Mouse (Mus musculus) midbrain, postnatal 0 days (tissue): ENCODE results near the gene Psen2. TPM values are rescaled to one million over a fixed set of nuclear protein-coding genes. Genes with fewer than 3 reads are reported as not detected.

ENCODE experiments used
- ATAC-seq: fragments of 200-750 bp; cut with Nextera tagmentation; 2 replicates; pipeline ENCODE4 v1.8.0; 2017; ENCODE audit warnings: moderate number of reproducible peaks, mild to moderate bottlenecking, moderate TSS enrichment, moderate library complexity; ENCODE audit not compliant: low FRiP score
- DNase-seq: peaks from one replicate; pipeline ENCODE4 v3.0.0-alpha.2; 2015; ENCODE audit warnings: low spot score
- H3K27ac ChIP-seq: fragments of 300-500 bp; sonication (generic); 2 replicates; pipeline ENCODE4 v1.5.1; 2014; ENCODE audit warnings: low read depth, mild to moderate bottlenecking, low read length, mixed read lengths
- H3K27me3 ChIP-seq: fragments of 300-500 bp; sonication (generic); 2 replicates; pipeline ENCODE4 v1.6.1; 2014; ENCODE audit warnings: low read length, control low read depth, mixed read lengths; ENCODE audit not compliant: insufficient read depth
- H3K36me3 ChIP-seq: fragments of 300-500 bp; sonication (generic); 2 replicates; pipeline ENCODE4 v1.6.1; 2014; ENCODE audit warnings: low read length, control low read depth, mixed read lengths; ENCODE audit not compliant: insufficient read depth
- H3K4me1 ChIP-seq: fragments of 300-500 bp; sonication (generic); 2 replicates; pipeline ENCODE4 v1.6.1; 2014; ENCODE audit warnings: mild to moderate bottlenecking, control low read depth, antibody characterized with exemption, low read length, mixed read lengths; ENCODE audit not compliant: insufficient read depth
- H3K4me2 ChIP-seq: fragments of 300-500 bp; sonication (generic); 2 replicates; pipeline ENCODE4 v1.6.1; 2014; ENCODE audit warnings: low read depth, mild to moderate bottlenecking, low read length, mixed read lengths; ENCODE audit not compliant: poor library complexity, severe bottlenecking
- H3K4me3 ChIP-seq: fragments of 300-500 bp; sonication (generic); 2 replicates; pipeline ENCODE4 v1.5.1; 2014; ENCODE audit warnings: low read depth, mild to moderate bottlenecking, low read length, moderate library complexity
- H3K9ac ChIP-seq: fragments of 300-500 bp; sonication (generic); replicated peaks from 2 replicates; pipeline ENCODE4 v1.6.1; 2014; ENCODE audit warnings: mild to moderate bottlenecking, low read length, moderate library complexity, mixed read lengths; ENCODE audit not compliant: poor library complexity, severe bottlenecking
- H3K9me3 ChIP-seq: fragments of 300-500 bp; sonication (generic); 2 replicates; pipeline ENCODE4 v1.6.1; 2016; ENCODE audit warnings: low read length, control low read depth
- CTCF ChIP-seq: IDR thresholded peaks from 2 replicates; pipeline ENCODE4 v1.5.1; 2016; ENCODE audit warnings: antibody characterized with exemption, mild to moderate bottlenecking
- WGBS: fragments of 180-500 bp; shearing (Covaris S2); extraction: QIAGEN DNeasy Blood & Tissue Kit; methylation state at CpG from one replicate; pipeline ENCODE4 v1.1.7; 2014; 5-methylcytosine and 5-hydroxymethylcytosine counted together
- polyA plus RNA-seq: library from polyadenylated mRNA; unstranded; fragments of >200 nt; fragmentation: Nextera tagmentation; extraction: Ambion mirVana; gene quantifications from 2 replicates; pipeline ENCODE4 v1.2.1, GENCODE M21; 2015
- total RNA-seq: library from RNA; depleted of rRNA; stranded (reverse); fragments of >200 nt; gene quantifications from 2 replicates; pipeline ENCODE4 v1.2.3, GENCODE M21; 2014; rRNA removed

The Psen2 gene
- total and polyA plus RNA-seq, 2 experiments from 2014 or later: 22.0 to 32.1 TPM

- Histone ChIP-seq H3K27ac (no peak overlapping the region), H3K4me2 (no peak overlapping the region), H3K4me3 (no peak overlapping the region), H3K9me3 (no peaks in the 10 kb centered on the region), H3K9ac (no peak overlapping the region), H3K36me3 (no peaks in the 10 kb centered on the region), H3K4me1 (no peaks in the 10 kb centered on the region), H3K27me3 (no peaks in the 10 kb centered on the region)
- DNase-seq (no peak), ATAC-seq (no peak)
- 91% methylated on average over 4 of the region's 4 CpGs for WGBS
- TF ChIP-seq CTCF: no peak
Observed at GRCm38 (mm10) chr1:180179100-180179499, 84.1 kb downstream of the Psen2 start.

- H3K27me3 ChIP-seq: no peaks in the 10 kb centered on the region
- no peaks in the 10 kb centered on the region for H3K36me3 ChIP-seq
- TF ChIP-seq CTCF: no peak
- H3K4me3 ChIP-seq: no peak overlapping the region
- no peak overlapping the region for H3K4me2 ChIP-seq
- no peak overlapping the region for H3K9ac ChIP-seq
- ATAC-seq (no peak), DNase-seq (no peak)
- no peaks in the 10 kb centered on the region for H3K9me3 ChIP-seq
- no peaks in the 10 kb centered on the region for H3K4me1 ChIP-seq
- WGBS: 87% methylated on average over 9 of the region's 9 CpGs
- H3K27ac ChIP-seq: no peak overlapping the region
Observed at GRCm38 (mm10) chr1:180178340-180178739, 84.9 kb downstream of the Psen2 start.

Other genes with a start within 250 kb of the Psen2 start
- 2.1 and 7.2 TPM in 2 replicates for gene Coq8a, start 63.8 kb downstream of the Psen2 start, total RNA-seq
- gene Coq8a, start 63.8 kb downstream of the Psen2 start, polyA plus RNA-seq: 6.8 and 8.3 TPM in 2 replicates
- gene Itpkb, start 67.0 kb upstream of the Psen2 start, total RNA-seq: 12.2 and 13.9 TPM in 2 replicates
- gene Itpkb, start 67.0 kb upstream of the Psen2 start, polyA plus RNA-seq: 2.0 and 2.2 TPM in 2 replicates
- gene Stum, start 220.1 kb upstream of the Psen2 start, total RNA-seq: 86.7 and 93.5 TPM in 2 replicates
- 17.8 and 18.1 TPM in 2 replicates for gene Stum, start 220.1 kb upstream of the Psen2 start, polyA plus RNA-seq